Mouse (Mus musculus) embryonic facial prominence, embryonic 14.5 days (tissue): ENCODE data around the gene 6820408C15Rik. TPM values are rescaled to one million over a fixed set of nuclear protein-coding genes. Genes with fewer than 3 reads are reported as not detected.

Source experiments
- ATAC-seq: fragments of 200-750 bp; cut with Nextera tagmentation; 2 replicates; pipeline ENCODE4 v1.8.0; 2017; ENCODE audit warnings: low read depth, moderate number of reproducible peaks, moderate TSS enrichment
- DNase-seq: peaks from one replicate; pipeline ENCODE4 v3.0.0-alpha.2; 2015; ENCODE audit warnings: low spot score
- H3K27ac ChIP-seq: fragments of 300-500 bp; sonication (generic); replicated peaks from 2 replicates; pipeline ENCODE4 v1.5.1; 2014; ENCODE audit warnings: low read depth, mild to moderate bottlenecking, low read length, moderate library complexity
- H3K27me3 ChIP-seq: fragments of 300-500 bp; sonication (generic); replicated peaks from 2 replicates; pipeline ENCODE4 v1.6.1; 2014; ENCODE audit warnings: low read length; ENCODE audit not compliant: control insufficient read depth, insufficient read depth
- H3K36me3 ChIP-seq: fragments of 300-500 bp; sonication (generic); 2 replicates; pipeline ENCODE4 v1.6.1; 2014; ENCODE audit warnings: low read length, mixed read lengths; ENCODE audit not compliant: control insufficient read depth, insufficient read depth
- H3K4me1 ChIP-seq: fragments of 300-500 bp; sonication (generic); 2 replicates; pipeline ENCODE4 v1.6.1; 2014; ENCODE audit warnings: antibody characterized with exemption, low read length; ENCODE audit not compliant: control insufficient read depth, insufficient read depth
- H3K4me2 ChIP-seq: fragments of 300-500 bp; sonication (generic); 2 replicates; pipeline ENCODE4 v1.6.1; 2014; ENCODE audit warnings: low read depth, mild to moderate bottlenecking, low read length, moderate library complexity, mixed read lengths
- H3K4me3 ChIP-seq: fragments of 300-500 bp; sonication (generic); 2 replicates; pipeline ENCODE4 v1.5.1; 2014; ENCODE audit warnings: low read depth, mild to moderate bottlenecking, low read length
- H3K9ac ChIP-seq: fragments of 300-500 bp; sonication (generic); 2 replicates; pipeline ENCODE4 v1.6.1; 2014; ENCODE audit warnings: low read depth, mild to moderate bottlenecking, low read length, moderate library complexity, mixed read lengths
- H3K9me3 ChIP-seq: fragments of 300-500 bp; sonication (generic); 2 replicates; pipeline ENCODE4 v1.6.1; 2016; ENCODE audit warnings: low read length; ENCODE audit not compliant: control insufficient read depth
- WGBS: fragments of 180-500 bp; shearing (Covaris S2); extraction: QIAGEN DNeasy Blood & Tissue Kit; methylation state at CpG from one replicate; pipeline ENCODE4 v1.1.7; 2014; 5-methylcytosine and 5-hydroxymethylcytosine counted together
- polyA plus RNA-seq: library from polyadenylated mRNA; unstranded; fragments of >200 nt; fragmentation: Nextera tagmentation; extraction: Ambion mirVana; gene quantifications from 2 replicates; pipeline ENCODE4 v1.2.1, GENCODE M21; 2014

The 6820408C15Rik gene
- polyA plus RNA-seq, 1 experiment from 2014 or later: 5.1 TPM

- H3K9ac ChIP-seq: peak overlapping the region; percentile 92
- peak overlapping the region; percentile 86 for H3K4me3 ChIP-seq
- H3K27me3 ChIP-seq: no peaks in the 10 kb centered on the region
- H3K36me3 ChIP-seq: peaks cover 16% of the 10 kb centered on the region; the same call in 1 of the 2 replicates
- peaks cover 15% of the 10 kb centered on the region; the same call in 1 of the 2 replicates for H3K4me1 ChIP-seq
- ATAC-seq: peak; percentile 82
- no peaks in the 10 kb centered on the region for H3K9me3 ChIP-seq
- peak; percentile 98 for DNase-seq
- H3K27ac ChIP-seq: peak overlapping the region; percentile 100
- peak overlapping the region; percentile 79 for H3K4me2 ChIP-seq
- under 1% methylated on average over 36 of the region's 38 CpGs for WGBS
Measured at GRCm38 (mm10) chr2:152398691-152399090, 16.7 kb upstream of the 6820408C15Rik start.

GRCm38 (mm10) chr2:152399122-152399542, 16.3 kb upstream of the 6820408C15Rik start:
- Histone ChIP-seq H3K4me2 (peak overlapping the region; percentile 79), H3K4me1 (peaks cover 15% of the 10 kb centered on the region; the same call in 1 of the 2 replicates), H3K27me3 (no peaks in the 10 kb centered on the region), H3K36me3 (peaks cover 12% of the 10 kb centered on the region; the same call in 1 of the 2 replicates), H3K9me3 (no peaks in the 10 kb centered on the region), H3K9ac (peak overlapping the region; percentile 63), H3K4me3 (peak overlapping the region; percentile 86), H3K27ac (peak overlapping the region; percentile 100)
- ATAC-seq (peak; percentile 6), DNase-seq (peak; percentile 86)
- WGBS: 2% methylated on average over 11 of the region's 13 CpGs

GRCm38 (mm10) chr2:152406126-152406525, 9.3 kb upstream of the 6820408C15Rik start:
- H3K4me3 ChIP-seq: peak overlapping the region; percentile 40
- DNase-seq (peak; percentile 98), ATAC-seq (peak; percentile 97)
- 1% methylated on average over 19 of the region's 19 CpGs for WGBS
- H3K9me3 ChIP-seq: no peaks in the 10 kb centered on the region
- peak overlapping the region; percentile 21; the same call in 1 of the 2 replicates for H3K9ac ChIP-seq
- no peaks in the 10 kb centered on the region for H3K36me3 ChIP-seq
- peak overlapping the region; percentile 76 for H3K27ac ChIP-seq
- H3K4me1 ChIP-seq: peaks cover 22% of the 10 kb centered on the region; the same call in 1 of the 2 replicates
- peak overlapping the region; percentile 53 for H3K4me2 ChIP-seq
- no peaks in the 10 kb centered on the region for H3K27me3 ChIP-seq

GRCm38 (mm10) chr2:152409781-152410180, 5.6 kb upstream of the 6820408C15Rik start:
- H3K4me1 ChIP-seq: peaks cover 31% of the 10 kb centered on the region; the same call in 1 of the 2 replicates
- H3K27ac ChIP-seq: peak overlapping the region; percentile 95
- H3K27me3 ChIP-seq: no peaks in the 10 kb centered on the region
- no peaks in the 10 kb centered on the region for H3K9me3 ChIP-seq
- H3K4me2 ChIP-seq: no peak overlapping the region
- H3K36me3 ChIP-seq: no peaks in the 10 kb centered on the region
- ATAC-seq (no peak), DNase-seq (no peak)
- H3K9ac ChIP-seq: no peak overlapping the region
- WGBS: 77% methylated on average over 6 of the region's 6 CpGs
- H3K4me3 ChIP-seq: no peak overlapping the region

- Histone ChIP-seq H3K4me1 (peaks cover 30% of the 10 kb centered on the region), H3K4me3 (peak overlapping the region; percentile 95), H3K4me2 (peak overlapping the region; percentile 93), H3K27me3 (no peaks in the 10 kb centered on the region), H3K9me3 (peaks cover 2% of the 10 kb centered on the region; the same call in 1 of the 2 replicates), H3K9ac (peak overlapping the region; percentile 97), H3K27ac (peak overlapping the region; percentile 95), H3K36me3 (no peaks in the 10 kb centered on the region)
- ATAC-seq: peak; percentile 75
- WGBS: 1% methylated on average over 13 of the region's 15 CpGs
- DNase-seq: peak; percentile 97
Measured at GRCm38 (mm10) chr2:152410971-152411371, 4.4 kb upstream of the 6820408C15Rik start.

GRCm38 (mm10) chr2:152411471-152411870, 3.9 kb upstream of the 6820408C15Rik start:
- H3K4me1 ChIP-seq: peaks cover 30% of the 10 kb centered on the region
- peak overlapping the region; percentile 95 for H3K27ac ChIP-seq
- DNase-seq: no peak
- H3K9me3 ChIP-seq: peaks cover 7% of the 10 kb centered on the region
- ATAC-seq: no peak
- WGBS: 6% methylated on average over 7 of the region's 7 CpGs
- H3K9ac ChIP-seq: peak overlapping the region; percentile 97
- H3K4me3 ChIP-seq: peak overlapping the region; percentile 95
- H3K4me2 ChIP-seq: peak overlapping the region; percentile 93
- H3K36me3 ChIP-seq: no peaks in the 10 kb centered on the region
- H3K27me3 ChIP-seq: no peaks in the 10 kb centered on the region

GRCm38 (mm10) chr2:152412526-152413157, 2.7 kb upstream of the 6820408C15Rik start:
- H3K4me2 ChIP-seq: peak overlapping the region; percentile 93
- DNase-seq (peak; percentile 57), ATAC-seq (no peak)
- peaks cover 7% of the 10 kb centered on the region for H3K9me3 ChIP-seq
- H3K27ac ChIP-seq: peak overlapping the region; percentile 95
- WGBS: 3% methylated on average over 15 of the region's 15 CpGs
- peak overlapping the region; percentile 97 for H3K9ac ChIP-seq
- peak overlapping the region; percentile 95 for H3K4me3 ChIP-seq
- H3K27me3 ChIP-seq: no peaks in the 10 kb centered on the region
- no peaks in the 10 kb centered on the region for H3K36me3 ChIP-seq
- peaks cover 30% of the 10 kb centered on the region for H3K4me1 ChIP-seq

GRCm38 (mm10) chr2:152413158-152413764, 2.1 kb upstream of the 6820408C15Rik start:
- Histone ChIP-seq H3K9me3 (peaks cover 7% of the 10 kb centered on the region), H3K27me3 (no peaks in the 10 kb centered on the region), H3K4me3 (peak overlapping the region; percentile 95), H3K9ac (peak overlapping the region; percentile 97), H3K36me3 (no peaks in the 10 kb centered on the region), H3K4me2 (peak overlapping the region; percentile 93), H3K27ac (peak overlapping the region; percentile 95), H3K4me1 (peaks cover 30% of the 10 kb centered on the region)
- DNase-seq (no peak), ATAC-seq (no peak)
- 1% methylated on average over 20 of the region's 21 CpGs for WGBS
